Comparison of ENCODE assay signal across 12 mouse cellular contexts in the genomic region with DNA sequence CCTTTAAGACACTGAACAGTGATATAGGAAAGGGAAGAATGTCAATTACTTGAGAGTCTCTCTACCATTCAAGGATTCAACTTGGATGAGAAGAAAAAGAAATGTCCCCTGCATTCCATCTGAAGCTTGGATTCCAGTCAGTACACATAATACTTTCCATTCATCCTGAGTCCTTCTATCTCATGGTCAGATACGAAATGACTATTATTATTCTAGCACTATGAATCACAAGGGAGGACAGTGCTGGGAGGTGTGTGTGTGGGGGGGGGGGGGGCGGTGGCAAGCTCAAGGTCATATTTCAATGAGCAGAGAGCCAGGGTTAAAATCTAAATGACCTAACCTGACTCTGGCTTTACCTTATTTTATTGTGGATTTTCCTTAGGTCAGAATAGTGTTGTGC.
"Had no signal": no experiment of that assay in that cellular context is flagged by ENCODE, and none has a peak within 500 bp of the region (broad histone marks: within the 10 kb centered on the region; RNA-seq: fewer than 3 reads in every experiment).

No protein-coding gene starts in this region.

- H3K4me1 ChIP-seq: limb, embryonic 10.5 days; liver, embryonic 15.5 days; midbrain, embryonic 13.5 days had no signal

- H3K9ac ChIP-seq: liver, embryonic 15.5 days; midbrain, embryonic 13.5 days had no signal

- H3K9me3 ChIP-seq: limb, embryonic 10.5 days; liver, embryonic 15.5 days; midbrain, embryonic 13.5 days had no signal

- ATAC-seq: lung, postnatal 0 days; midbrain, embryonic 13.5 days had no signal

- DNase-seq: kidney, postnatal 14 days; lung, adult 2 months; lung, postnatal 36 days; right cerebral cortex, postnatal 25 days; thymus, postnatal 4 days had no signal

- H3K27ac ChIP-seq: left cerebral cortex, adult 2 months; limb, embryonic 10.5 days; liver, embryonic 15.5 days; midbrain, embryonic 13.5 days; stomach, postnatal 0 days had no signal

- H3K27me3 ChIP-seq: liver, embryonic 15.5 days; midbrain, embryonic 13.5 days had no signal

- H3K36me3 ChIP-seq: limb, embryonic 10.5 days; liver, embryonic 15.5 days; midbrain, embryonic 13.5 days had no signal

- H3K4me2 ChIP-seq: liver, embryonic 11.5 days; liver, embryonic 15.5 days; midbrain, embryonic 13.5 days had no signal

- H3K4me3 ChIP-seq: left cerebral cortex, adult 2 months; limb, embryonic 10.5 days; liver, embryonic 15.5 days; midbrain, embryonic 13.5 days had no signal
